Mouse (Mus musculus) cerebral cortex, adult 2 months (tissue): ENCODE results near the gene Olfr463.

Experiments used
- WGBS: fragments of 180-500 bp; shearing (Covaris S2); methylation state at CpG from one replicate; pipeline ENCODE4 v1.1.7; 2018; 5-methylcytosine and 5-hydroxymethylcytosine counted together

Olfr463 gene

DNA sequence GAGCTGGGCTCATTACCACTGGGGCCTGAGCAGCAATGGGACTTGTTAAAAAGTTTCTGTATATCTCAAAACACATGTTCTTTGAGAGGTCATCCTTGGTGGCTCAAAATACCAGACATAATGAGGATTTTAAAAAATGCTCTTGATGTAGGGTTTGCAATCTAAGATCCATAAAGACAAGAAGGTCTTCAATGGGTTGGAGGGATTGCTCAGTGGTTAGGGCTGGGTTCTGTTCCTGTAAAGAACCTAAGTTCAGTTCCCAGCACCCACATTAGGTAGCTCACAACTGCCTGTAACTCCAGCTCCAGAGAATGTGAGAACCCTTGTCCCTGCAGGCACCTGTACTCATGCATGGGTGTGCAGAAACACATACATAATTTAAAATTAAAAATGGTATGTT lies at the start of gene Olfr463:
TSS of gene Olfr463 (minus strand) at position 101 of the 400 bp plus-strand sequence.

DNA sequence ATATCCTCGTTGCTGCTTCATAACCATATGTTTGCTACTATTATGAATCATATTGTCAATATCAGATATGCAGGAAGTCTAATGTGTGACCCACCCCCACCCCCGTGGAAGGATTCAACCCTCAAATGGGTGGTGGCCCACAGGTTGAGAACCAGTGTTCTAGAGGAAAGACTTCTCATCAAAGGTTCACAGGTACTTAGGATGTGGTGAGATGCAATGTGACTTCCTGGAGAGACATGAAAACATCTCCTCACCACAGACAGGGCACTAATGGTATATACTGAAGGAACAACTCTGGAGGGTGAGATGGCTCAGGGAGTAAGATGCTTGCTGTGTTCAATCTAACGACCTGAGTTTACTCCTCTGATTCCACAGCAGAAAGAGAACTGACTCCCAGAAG lies 38.3 kb upstream of the Olfr463 start:
- WGBS = 71% methylated on average over 3 of the region's 3 CpGs

GRCm38 (mm10) chr11:87933731-87934130 lies 36.5 kb upstream of the Olfr463 start:
- 77% methylated on average over 2 of the region's 2 CpGs for WGBS

DNA sequence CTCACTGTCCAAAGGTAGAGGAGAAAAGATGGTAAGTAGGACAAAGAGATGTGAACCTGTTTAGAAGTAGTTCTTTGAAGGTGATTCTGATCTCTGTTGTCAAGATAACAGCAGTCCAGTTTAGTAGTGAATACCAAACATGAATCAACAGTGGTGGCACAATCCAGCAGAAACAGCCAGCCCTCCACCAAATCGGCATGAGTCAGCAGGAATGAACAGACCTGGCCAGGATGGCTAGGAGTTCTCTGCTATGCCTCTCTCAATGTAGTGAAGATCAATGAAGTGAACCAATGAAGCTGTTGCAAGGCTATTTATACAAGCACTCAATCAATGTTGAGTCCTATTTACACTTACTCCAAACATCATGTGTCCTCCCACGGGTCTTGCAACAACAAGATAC lies 33.2 kb upstream of the Olfr463 start:
- 95% methylated on average over 2 of the region's 2 CpGs for WGBS

- 30% methylated on average over 5 of the region's 5 CpGs for whole genome bisulfite sequencing
Measured at GRCm38 (mm10) chr11:87920966-87921365, 23.8 kb upstream of the Olfr463 start, which contains the start of gene Olfr464. TSS of gene Olfr464 (minus strand) at chr11:87920967.

- 33% methylated on average over 2 of the region's 2 CpGs for WGBS
Measured at GRCm38 (mm10) chr11:87920301-87920700, 23.1 kb upstream of the Olfr463 start.

DNA sequence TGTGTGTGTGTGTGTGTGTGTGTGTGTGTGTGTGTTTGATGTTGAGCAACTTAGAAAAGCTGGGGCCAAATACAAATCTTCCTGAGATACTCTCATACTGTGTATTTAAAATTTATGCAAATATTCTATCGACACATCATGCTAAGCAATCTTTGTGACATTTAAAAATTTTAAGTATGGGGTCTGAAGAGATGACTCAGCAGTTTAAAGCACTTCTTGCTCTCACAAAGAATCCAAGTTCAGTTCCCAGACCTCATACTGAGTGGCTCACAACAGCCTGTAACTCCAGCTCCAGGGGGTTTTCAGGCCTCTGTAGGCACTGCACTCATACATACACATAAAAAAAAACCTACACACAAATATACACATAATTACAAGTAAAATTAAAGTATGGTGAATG lies 18.8 kb upstream of the Olfr463 start:
- 74% methylated on average over 1 of the region's 1 CpGs for WGBS

- 80% methylated on average over 3 of the region's 3 CpGs for WGBS
Measured at GRCm38 (mm10) chr11:87904331-87904730, 7.1 kb upstream of the Olfr463 start.

DNA sequence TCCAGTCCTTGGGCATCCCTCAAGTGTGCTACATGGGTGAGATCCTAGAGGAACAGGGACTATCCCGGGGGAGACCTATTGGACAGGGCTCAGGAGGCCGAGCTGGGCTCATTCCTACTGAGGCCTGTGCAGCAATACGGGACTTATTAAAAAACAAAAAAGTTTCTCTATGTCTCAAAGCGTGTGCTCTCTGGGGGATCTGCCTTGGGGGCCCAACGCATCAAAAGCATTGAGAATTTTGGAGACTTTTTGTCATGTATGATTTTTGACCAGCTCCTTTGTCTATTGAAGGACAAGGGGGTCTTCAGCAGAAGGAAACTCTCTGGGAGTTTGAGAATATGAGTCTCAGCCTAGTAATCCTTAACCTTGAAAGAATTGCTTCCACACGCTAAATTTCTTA lies 5.0 kb downstream of the Olfr463 start, which contains the start of gene Olfr462:
TSS of gene Olfr462 (minus strand) at position 101 of the 400 bp plus-strand sequence.
- 91% methylated on average over 6 of the region's 6 CpGs for WGBS

GRCm38 (mm10) chr11:87884856-87885255 lies 12.3 kb downstream of the Olfr463 start:
- WGBS = 82% methylated on average over 5 of the region's 5 CpGs

GRCm38 (mm10) chr11:87883493-87883892 lies 13.7 kb downstream of the Olfr463 start:
- 45% methylated on average over 5 of the region's 5 CpGs for WGBS

- WGBS = 76% methylated on average over 4 of the region's 4 CpGs
Measured at GRCm38 (mm10) chr11:87881714-87882113, 15.5 kb downstream of the Olfr463 start.

DNA sequence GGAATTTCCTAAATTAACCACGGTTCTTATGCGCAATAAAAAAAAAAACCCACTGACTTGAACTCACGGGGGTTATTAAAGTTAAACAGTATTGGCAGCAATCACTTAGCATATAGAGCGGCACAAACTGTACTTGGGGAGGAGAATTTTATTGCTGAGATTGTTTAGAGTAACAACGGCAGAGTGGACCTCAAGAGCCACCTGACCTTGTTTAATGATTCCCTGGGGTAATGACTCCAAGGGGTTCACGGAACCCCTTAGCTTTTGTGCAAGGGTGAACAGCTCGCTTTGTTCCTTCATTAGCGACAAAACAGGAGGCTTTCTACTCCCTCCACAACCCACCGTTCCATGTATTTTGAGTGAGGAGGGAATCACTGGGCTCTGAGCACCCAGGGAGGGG lies 17.4 kb downstream of the Olfr463 start:
- WGBS = 74% methylated on average over 9 of the region's 9 CpGs

- WGBS = 85% methylated on average over 6 of the region's 6 CpGs
Measured at GRCm38 (mm10) chr11:87875436-87875835, 21.8 kb downstream of the Olfr463 start, which contains the start of gene Epx. TSS of gene Epx (minus strand) at chr11:87875536.

- WGBS = 39% methylated on average over 8 of the region's 8 CpGs
Measured at GRCm38 (mm10) chr11:87871766-87872165, 25.4 kb downstream of the Olfr463 start.

GRCm38 (mm10) chr11:87870096-87870495 lies 27.1 kb downstream of the Olfr463 start:
- 92% methylated on average over 2 of the region's 2 CpGs for WGBS

- 88% methylated on average over 1 of the region's 2 CpGs for WGBS
Measured at GRCm38 (mm10) chr11:87866891-87867290, 30.3 kb downstream of the Olfr463 start.

DNA sequence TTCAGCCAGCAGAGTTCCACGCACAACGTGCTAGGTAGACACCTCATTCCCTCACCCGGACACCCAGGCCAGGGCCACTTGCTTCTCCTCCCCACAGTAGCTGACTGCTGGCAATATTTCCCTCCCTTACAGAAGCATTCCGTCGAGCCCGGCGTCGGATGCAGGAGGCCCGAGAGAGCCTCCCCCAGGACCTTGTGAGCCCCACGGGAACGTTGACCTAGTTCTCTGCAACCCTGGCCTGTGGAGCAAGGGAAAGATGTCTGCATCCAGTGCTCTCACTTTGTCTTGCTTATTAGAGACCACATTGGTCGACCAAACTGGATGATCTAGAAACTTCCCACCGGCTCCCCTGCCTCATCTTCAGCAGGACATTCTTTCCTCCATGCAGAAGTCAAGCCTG lies 34.4 kb downstream of the Olfr463 start:
- WGBS = 95% methylated on average over 13 of the region's 13 CpGs

DNA sequence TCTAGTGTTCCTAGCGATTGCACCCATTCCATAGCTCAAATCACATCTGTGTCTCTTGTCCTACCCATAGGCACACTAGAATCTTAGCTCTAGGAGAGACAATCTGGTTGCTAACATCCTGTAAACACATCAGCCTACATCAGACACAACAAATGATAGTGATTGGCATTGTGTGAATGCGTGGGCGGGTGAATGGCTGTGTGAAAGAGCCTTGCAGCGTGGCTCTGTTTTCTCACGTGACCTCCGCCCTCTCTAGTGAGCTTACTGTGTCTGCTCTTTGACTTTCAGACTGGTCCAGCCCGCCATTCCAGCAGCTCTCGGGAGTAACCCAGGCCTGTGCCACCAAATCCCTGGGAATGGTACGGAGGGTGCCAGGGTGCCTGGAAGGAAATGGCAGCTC lies 36.8 kb downstream of the Olfr463 start:
- WGBS = 91% methylated on average over 9 of the region's 9 CpGs

DNA sequence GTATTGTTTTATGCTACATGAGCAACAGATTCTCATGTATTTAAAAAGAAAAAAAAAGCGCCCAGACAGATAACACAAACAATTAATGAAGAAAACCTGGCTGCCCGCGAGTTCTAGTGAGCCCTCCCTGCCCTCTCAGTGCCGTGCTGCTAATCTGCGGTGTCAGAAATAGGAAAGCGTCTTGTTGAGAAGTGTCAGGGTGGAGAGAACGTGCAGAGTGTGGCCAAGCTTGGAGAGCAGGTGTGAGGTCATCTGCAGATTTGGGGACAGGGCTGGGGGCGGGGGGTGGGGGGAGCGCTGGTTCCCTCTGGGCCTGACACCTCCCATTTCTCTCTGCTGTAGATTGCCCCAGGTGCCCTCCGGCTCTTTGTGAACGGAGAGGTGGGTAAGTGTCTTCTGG lies 37.9 kb downstream of the Olfr463 start:
- whole genome bisulfite sequencing = 94% methylated on average over 11 of the region's 11 CpGs

- 88% methylated on average over 7 of the region's 7 CpGs for WGBS
Measured at GRCm38 (mm10) chr11:87854550-87854949, 42.6 kb downstream of the Olfr463 start.

DNA sequence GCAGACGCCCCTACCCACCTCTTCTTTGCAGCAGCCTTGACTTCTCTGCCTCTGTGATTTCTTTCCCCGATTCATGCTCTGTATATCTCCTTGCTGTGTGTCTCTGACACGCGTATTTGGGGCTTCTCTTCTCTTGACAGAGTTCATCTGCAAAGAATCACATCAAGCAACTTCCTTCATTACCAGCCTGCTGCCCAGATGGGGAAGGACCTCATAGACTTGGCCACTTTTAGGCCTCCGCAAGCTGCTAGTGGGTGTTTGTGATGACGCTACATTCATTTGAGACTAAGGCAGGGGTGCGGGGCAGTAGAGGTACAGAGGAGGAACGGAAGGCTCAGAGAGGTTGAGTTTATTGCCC lies 43.6 kb downstream of the Olfr463 start:
- 20% methylated on average over 8 of the region's 8 CpGs for WGBS

DNA sequence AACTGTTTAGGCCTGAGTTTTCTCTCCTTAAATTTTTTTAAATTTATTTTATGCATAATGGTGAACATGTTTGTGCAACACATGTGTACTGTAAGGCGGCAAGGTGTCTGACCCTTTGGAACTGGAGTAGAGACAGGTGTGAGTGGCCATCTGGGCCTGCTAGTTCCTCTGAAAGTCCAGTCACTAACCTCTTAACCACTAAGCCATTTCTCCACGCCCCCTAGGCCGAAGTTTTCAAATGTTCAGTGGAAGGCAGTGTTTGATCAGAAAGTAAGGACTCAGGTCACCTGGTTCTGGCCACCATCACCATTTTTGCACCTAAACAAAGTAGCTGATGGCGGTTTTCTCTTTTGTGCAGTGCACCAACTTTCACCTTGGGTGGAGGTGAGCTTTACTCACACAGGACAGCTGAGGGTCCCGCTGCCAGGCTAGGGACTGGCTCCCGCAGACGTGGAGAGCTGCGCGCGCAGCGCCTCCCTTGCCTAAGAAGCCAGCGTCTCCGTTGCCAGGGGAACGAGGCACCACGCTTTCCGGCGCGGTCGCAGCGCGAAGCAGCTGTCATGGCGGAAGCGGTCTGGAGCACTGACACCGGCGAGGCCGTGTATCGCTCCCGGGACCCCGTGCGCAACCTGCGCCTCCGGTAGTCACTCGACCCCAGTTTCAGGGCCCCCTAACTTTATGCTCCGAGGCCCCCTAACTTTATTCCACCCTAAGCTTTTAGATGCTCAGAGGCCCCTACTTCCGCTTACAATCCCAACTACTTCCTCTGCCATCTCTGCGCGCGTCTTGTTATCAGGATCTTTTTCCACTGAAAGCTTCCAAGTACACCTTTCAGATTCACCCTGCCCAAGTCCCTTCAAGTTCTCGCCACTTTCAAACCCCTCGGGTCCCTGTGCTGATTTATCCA lies 44.2 kb downstream of the Olfr463 start, which contains the start of gene Mks1:
TSS of gene Mks1 (plus strand) at position 526 of the 907 bp plus-strand sequence.
- 3% methylated on average over 40 of the region's 40 CpGs for WGBS
